Mouse (Mus musculus): Measurements from ENCODE around the gene Snrnp25.
A peak's percentile ranks its signal among the peaks of the same experiment; 100 is the strongest.

The Snrnp25 gene

GRCm38 (mm10) chr11:32205058-32205873 lies at the start of gene Snrnp25:
Gene Snrnp25, plus strand, starts transcription at chr11:32205415.
- peak; percentile 97 for DNase-seq (ENCODE audit: low read depth, low spot score)

GRCm38 (mm10) chr11:32156854-32157630 lies 48.2 kb upstream of the Snrnp25 start:
- DNase-seq (ENCODE audit: low read depth, low spot score): no peak

GRCm38 (mm10) chr11:32157791-32158594 lies 47.2 kb upstream of the Snrnp25 start:
- peak; percentile 31 for DNase-seq (ENCODE audit: low read depth, low spot score)

GRCm38 (mm10) chr11:32159176-32159575 lies 46.0 kb upstream of the Snrnp25 start:
- no peak for DNase-seq (ENCODE audit: low read depth, low spot score)

GRCm38 (mm10) chr11:32160341-32160740 lies 44.9 kb upstream of the Snrnp25 start:
- DNase-seq (ENCODE audit: low read depth, low spot score): no peak

GRCm38 (mm10) chr11:32161500-32161899 lies 43.7 kb upstream of the Snrnp25 start:
- no peak for DNase-seq (ENCODE audit: low read depth, low spot score)

- DNase-seq (ENCODE audit: low read depth, low spot score): peak; percentile 87
Observed at GRCm38 (mm10) chr11:32161922-32162804, 43.1 kb upstream of the Snrnp25 start.

- DNase-seq (ENCODE audit: low read depth, low spot score): no peak
Observed at GRCm38 (mm10) chr11:32166683-32167082, 38.5 kb upstream of the Snrnp25 start.

GRCm38 (mm10) chr11:32178506-32178905 lies 26.7 kb upstream of the Snrnp25 start:
- no peak for DNase-seq (ENCODE audit: low read depth, low spot score)

- no peak for DNase-seq (ENCODE audit: low read depth, low spot score)
Observed at GRCm38 (mm10) chr11:32181246-32181645, 24.0 kb upstream of the Snrnp25 start.

GRCm38 (mm10) chr11:32181973-32182868 lies 23.0 kb upstream of the Snrnp25 start:
- DNase-seq (ENCODE audit: low read depth, low spot score): peak; percentile 75

- no peak for DNase-seq (ENCODE audit: low read depth, low spot score)
Observed at GRCm38 (mm10) chr11:32184469-32184868, 20.7 kb upstream of the Snrnp25 start.

GRCm38 (mm10) chr11:32186031-32186430 lies 19.2 kb upstream of the Snrnp25 start:
- no peak for DNase-seq (ENCODE audit: low read depth, low spot score)

- no peak for DNase-seq (ENCODE audit: low read depth, low spot score)
Observed at GRCm38 (mm10) chr11:32187256-32187655, 18.0 kb upstream of the Snrnp25 start.

- DNase-seq (ENCODE audit: low read depth, low spot score): no peak
Observed at GRCm38 (mm10) chr11:32188881-32189280, 16.3 kb upstream of the Snrnp25 start.

GRCm38 (mm10) chr11:32189434-32189833 lies 15.8 kb upstream of the Snrnp25 start:
- DNase-seq (ENCODE audit: low read depth, low spot score): no peak

- no peak for DNase-seq (ENCODE audit: low read depth, low spot score)
Observed at GRCm38 (mm10) chr11:32190119-32190518, 15.1 kb upstream of the Snrnp25 start.

- DNase-seq (ENCODE audit: low read depth, low spot score): no peak
Observed at GRCm38 (mm10) chr11:32190603-32191110, 14.6 kb upstream of the Snrnp25 start.

GRCm38 (mm10) chr11:32193156-32193555 lies 12.1 kb upstream of the Snrnp25 start:
- no peak for DNase-seq (ENCODE audit: low read depth, low spot score)

GRCm38 (mm10) chr11:32194086-32194485 lies 11.1 kb upstream of the Snrnp25 start:
- no peak for DNase-seq (ENCODE audit: low read depth, low spot score)

Measured in mesoderm, embryonic 11.5 days (tissue).